ENCODE assay signal across 8 mouse cellular contexts in genomic region chr2:23068894-23069744, GRCm38 (mm10). TPM values are rescaled to one million over a fixed set of nuclear protein-coding genes. Genes with fewer than 3 reads are reported as not detected.
A peak's percentile ranks its signal among the peaks of the same experiment; 100 is the strongest.
DNase-seq lines count a peak whose midpoint lies in the region; ATAC-seq lines count a peak whose summit lies in the region.

No protein-coding gene starts in this region.

- H3K9me3 ChIP-seq in hindbrain, embryonic 13.5 days = no peaks in the 10 kb centered on the region

- H3K9ac ChIP-seq in hindbrain, embryonic 13.5 days = peak overlapping the region; percentile 95

- H3K4me2 ChIP-seq in hindbrain, embryonic 13.5 days = peak overlapping the region; percentile 97

- peak overlapping the region; percentile 74 for H3K4me3 ChIP-seq in hindbrain, embryonic 13.5 days

- peak overlapping the region; percentile 98 for H3K27ac ChIP-seq in hindbrain, embryonic 13.5 days

- no peaks in the 10 kb centered on the region for H3K27me3 ChIP-seq in hindbrain, embryonic 13.5 days

- peak; percentile 95 for DNase-seq in NIH3T3 (ENCODE audit: low read depth)
- peak; percentile 97 to 98 for DNase-seq in cerebellum, postnatal 10 days
- peak; percentile 89 to 93 for DNase-seq in frontal cortex, postnatal 14 days (ENCODE audit: low spot score in 2 of 2)
- peak; percentile 90 to 95 for DNase-seq in layer of hippocampus, postnatal 25 days (ENCODE audit: extremely low spot score in 1 of 2, low spot score in 1 of 2)
- DNase-seq in lung, postnatal 25 days (ENCODE audit: low spot score) = peak; percentile 95
- peak; percentile 90 for DNase-seq in retina, embryonic 14.5 days (ENCODE audit: low spot score)
- peak; percentile 97 for DNase-seq in thymus, postnatal 4 days

- WGBS in hindbrain, embryonic 13.5 days = under 1% methylated on average over 50 of the region's 50 CpGs

- H3K36me3 ChIP-seq in hindbrain, embryonic 13.5 days = peaks cover 6% of the 10 kb centered on the region; the same call in 1 of the 2 replicates

- ATAC-seq in hindbrain, embryonic 13.5 days (ENCODE audit: low FRiP score) = peak; percentile 91

- peaks cover 13% of the 10 kb centered on the region for H3K4me1 ChIP-seq in hindbrain, embryonic 13.5 days (replicated peaks)

RNA-seq across cellular contexts. Expression of gene Acbd5, which starts 1.2 kb away (rescaled TPM):
- 76.8 and 84.6 TPM in 2 replicates for polyA plus RNA-seq in hindbrain, embryonic 13.5 days (2015; fragmentation: Nextera tagmentation; extraction: Ambion mirVana)
- total RNA-seq in layer of hippocampus, postnatal 25 days (2021) = 10 to 100 TPM; 79.1 to 84.2 TPM

RNA-seq across cellular contexts. Expression of gene Abi1, which starts 29.1 kb away (rescaled TPM):
- polyA plus RNA-seq in hindbrain, embryonic 13.5 days (2015; fragmentation: Nextera tagmentation; extraction: Ambion mirVana) = 51.8 and 52.9 TPM in 2 replicates
- 100 to 1,000 TPM; 221 to 244 TPM for total RNA-seq in layer of hippocampus, postnatal 25 days (2021)

Comparison
In these comparisons a context has a peak if more than half of its experiments do, and no peak if none do; other contexts are left out.
1. Peak in every context shown above with its lines: DNase-seq, ATAC-seq, H3K4me3 ChIP-seq and H3K27ac ChIP-seq.